Mouse (Mus musculus) erythroid progenitor cell, adult 5-6 weeks (primary cell): ENCODE results near the gene Lgi1. TPM values are rescaled to one million over a fixed set of nuclear protein-coding genes. Genes with fewer than 3 reads are reported as not detected.

ENCODE experiments used
- ATAC-seq: replicated peaks from 2 replicates; pipeline ENCODE4 v1.8.0; 2016; ENCODE audit warnings: moderate number of reproducible peaks, mild to moderate bottlenecking, moderate TSS enrichment, inconsistent platforms; ENCODE audit not compliant: poor library complexity, low FRiP score, severe bottlenecking
- total RNA-seq, 2 experiments: library from RNA; stranded (forward) in 1 of 2; stranded (reverse) in 1 of 2; fragments of 150-400 nt in 1 of 2; fragments of 186-747, 209-891 nt in 1 of 2; gene quantifications; 2 replicates each; pipeline versions ENCODE4 v1.2.3 to v1.2.4; 2015 to 2017; ENCODE audit warnings: low replicate concordance in 2 of 2

The Lgi1 gene
- total RNA-seq, 2 experiments from 2014 or later: not detected

- no peak for ATAC-seq
Measured at GRCm38 (mm10) chr19:38259436-38259835, 4.9 kb upstream of the Lgi1 start.

DNA sequence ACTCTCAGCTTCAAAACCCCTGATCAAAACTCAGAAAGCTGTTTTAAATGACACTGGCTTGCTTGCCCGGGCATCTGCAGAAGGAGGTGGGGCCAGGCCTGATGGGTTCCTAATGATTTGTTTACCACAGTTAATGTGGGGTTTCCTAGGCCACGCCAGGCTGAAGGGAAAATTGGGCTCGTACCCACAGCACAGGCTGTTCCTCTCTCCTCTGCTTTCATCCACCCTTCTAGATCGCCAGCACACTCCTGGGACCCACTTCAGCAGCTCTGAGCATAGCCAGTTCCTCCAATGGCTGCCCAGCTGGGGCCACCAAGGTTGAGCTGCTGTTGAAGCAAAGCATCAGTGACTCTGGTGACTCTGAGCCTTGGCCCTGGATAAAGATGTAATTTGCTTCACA is 4.0 kb upstream of the Lgi1 start:
- ATAC-seq: no peak

DNA sequence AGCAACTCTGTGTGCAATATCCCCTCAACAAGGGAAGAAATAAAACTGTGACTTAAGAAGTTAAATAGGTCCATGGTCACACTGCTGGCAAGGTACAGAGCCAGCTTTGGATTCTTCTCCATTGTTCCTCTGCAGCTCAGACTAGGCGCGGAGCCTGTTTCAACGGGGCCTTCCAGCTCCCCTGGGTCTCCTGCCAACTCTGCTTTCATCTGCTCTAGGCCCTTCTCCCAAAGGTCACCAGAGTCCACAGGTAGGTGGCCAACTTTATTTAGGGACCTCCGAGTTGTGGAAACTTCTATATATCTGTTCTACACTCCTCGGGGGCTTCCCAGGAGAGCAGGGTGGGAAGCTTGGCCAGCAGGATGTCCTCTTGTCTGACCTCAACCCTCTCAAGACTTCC is 3.0 kb upstream of the Lgi1 start:
- ATAC-seq: no peak

DNA sequence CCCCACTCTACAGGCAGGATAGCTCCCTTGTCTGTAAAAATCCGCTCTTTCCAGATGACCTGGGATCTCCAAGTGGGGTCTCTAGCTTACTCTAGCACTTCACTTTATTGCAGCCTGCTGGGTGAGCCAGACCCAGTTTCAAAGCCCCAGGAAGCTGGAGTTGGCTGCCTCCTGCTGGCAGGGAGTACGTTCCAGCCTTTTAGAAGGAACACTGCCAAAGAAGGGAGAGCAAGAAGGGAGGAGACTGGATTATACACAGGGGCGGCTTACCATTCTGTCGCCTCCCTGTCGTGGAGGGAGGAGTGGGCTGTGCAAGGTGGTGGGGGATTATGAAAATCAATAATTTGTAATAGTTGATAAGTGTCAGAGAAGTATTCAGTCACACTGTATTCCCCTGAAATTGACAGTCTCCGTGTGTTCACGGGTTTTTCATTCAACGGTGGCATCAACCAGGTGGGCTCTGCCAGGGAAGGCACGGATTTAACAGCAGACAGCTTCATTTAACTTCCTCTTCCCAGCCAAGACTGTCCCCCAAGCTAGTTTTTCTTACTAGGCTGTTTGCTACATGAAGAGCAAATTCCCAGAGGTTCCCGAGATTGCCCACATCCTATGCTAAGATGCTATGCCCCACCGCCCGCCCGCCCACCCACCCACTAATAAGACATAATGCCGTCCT is 369 bp upstream of the Lgi1 start:
- ATAC-seq: no peak

GRCm38 (mm10) chr19:38265767-38266166 is 1.4 kb downstream of the Lgi1 start:
- ATAC-seq: no peak

- ATAC-seq: no peak
Measured at GRCm38 (mm10) chr19:38267469-38267868, 3.1 kb downstream of the Lgi1 start.

DNA sequence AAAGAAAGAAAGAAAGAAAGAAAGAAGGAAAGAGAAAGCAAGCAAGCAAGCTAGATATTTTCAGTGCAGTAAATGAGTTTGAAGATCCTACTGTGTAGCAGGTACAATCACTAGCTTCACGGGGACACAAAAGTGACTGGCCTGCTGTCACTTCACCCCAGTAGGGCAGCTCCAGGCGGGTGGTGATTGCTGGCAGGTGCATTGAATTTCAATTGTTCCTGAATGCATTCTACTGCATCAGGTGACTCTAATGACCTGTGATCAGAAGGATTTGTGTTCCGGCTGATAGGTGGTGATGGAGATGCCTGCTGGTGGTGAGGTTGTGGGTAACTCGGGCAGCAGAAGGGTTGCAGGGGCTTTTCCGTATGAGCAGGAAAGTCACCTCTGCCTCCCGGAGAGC is 6.7 kb downstream of the Lgi1 start:
- ATAC-seq: no peak

DNA sequence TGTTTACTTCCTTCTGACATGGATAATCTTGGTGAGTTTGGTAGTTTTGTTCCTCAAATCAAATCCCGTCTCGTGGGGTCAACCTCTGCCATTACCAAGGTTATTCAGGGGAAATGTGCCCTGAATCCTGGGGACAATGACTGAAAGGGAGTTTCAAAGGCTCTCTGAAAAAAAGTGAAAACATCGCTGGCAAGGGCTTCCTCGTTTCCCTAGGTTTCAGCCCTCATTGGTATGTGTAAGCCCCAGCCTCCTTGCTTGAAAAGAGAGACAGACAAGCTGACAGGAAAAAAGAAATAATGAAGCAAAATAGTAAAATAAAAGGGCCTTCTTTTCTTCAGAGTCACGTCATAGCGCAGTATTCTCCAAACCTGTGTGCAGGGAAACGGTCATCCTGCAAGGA is 9.5 kb downstream of the Lgi1 start:
- ATAC-seq: no peak

DNA sequence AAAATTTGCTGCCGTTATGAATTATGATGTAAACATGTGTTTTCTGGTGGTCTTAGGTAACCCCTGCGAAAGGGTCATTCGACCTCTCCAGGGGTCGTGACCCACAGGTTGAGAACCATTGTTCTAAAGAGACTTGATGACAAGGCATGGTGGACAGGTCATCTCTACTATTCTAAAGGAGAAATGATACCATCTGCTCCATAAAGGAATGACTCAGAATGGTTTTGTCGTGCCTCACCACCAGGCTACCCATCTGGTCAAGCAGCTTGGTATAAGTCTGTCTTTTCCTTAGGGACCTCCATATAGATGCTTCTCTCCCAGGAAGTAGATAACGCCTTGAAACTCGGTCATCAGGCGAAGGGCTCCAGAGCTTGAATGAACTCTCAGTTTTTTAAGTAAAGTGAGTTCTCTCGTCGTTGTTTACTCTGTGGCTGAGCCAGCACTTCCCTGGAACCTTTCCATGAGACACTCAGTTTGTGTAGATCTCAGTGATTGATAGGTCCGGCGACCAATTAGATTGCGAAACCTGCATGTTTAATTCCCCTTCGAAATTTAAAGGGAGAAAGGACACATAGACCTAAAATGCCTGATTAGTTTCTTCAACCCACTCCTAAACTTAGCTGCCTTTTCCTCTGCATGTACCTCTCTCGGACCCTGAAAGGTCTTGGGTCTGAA is 10.5 kb downstream of the Lgi1 start:
- ATAC-seq: no peak

GRCm38 (mm10) chr19:38276226-38276625 is 11.9 kb downstream of the Lgi1 start:
- no peak for ATAC-seq

DNA sequence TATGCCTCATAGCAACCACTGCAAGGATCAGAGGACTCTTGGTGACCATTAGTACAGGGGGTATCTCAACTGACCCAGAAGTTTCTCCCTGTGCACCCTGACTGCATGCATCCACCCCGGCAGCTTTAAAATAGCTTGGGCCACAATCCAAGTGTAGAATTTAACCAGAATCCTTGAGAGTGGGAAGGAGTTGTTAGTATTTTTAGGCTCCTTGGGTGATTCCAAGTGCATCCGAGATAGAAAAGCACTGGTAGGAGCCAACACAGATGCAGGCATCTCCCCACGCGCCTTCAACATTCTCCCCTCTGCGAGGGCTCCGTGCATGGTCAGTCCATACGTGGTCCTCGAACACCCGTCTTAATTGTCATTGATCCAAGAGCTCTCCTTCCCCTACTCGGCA is 15.9 kb downstream of the Lgi1 start:
- ATAC-seq: no peak

- ATAC-seq: no peak
Measured at GRCm38 (mm10) chr19:38282407-38282806, 18.1 kb downstream of the Lgi1 start.

DNA sequence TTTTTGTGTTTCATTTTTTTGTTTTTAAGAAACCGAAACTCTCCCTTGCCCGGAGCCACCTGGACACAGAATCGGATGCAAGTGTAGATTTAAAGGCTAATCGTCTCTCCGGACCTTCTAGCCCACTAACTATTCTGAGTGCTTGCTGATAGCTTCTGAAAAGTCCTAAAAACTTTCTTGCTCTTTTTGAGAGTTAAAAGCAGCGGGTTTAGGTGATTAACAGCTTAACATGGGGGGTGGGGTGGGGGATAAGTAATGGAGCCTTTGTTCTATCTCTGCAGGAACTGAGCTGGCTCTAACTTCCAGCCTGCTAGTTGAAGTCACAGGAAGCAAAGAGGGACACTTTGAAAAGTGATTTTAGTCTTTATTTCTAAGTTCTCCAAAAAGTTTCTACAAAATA is 24.2 kb downstream of the Lgi1 start:
- ATAC-seq: no peak

GRCm38 (mm10) chr19:38291432-38291831 is 27.1 kb downstream of the Lgi1 start:
- no peak for ATAC-seq

- no peak for ATAC-seq
Measured at GRCm38 (mm10) chr19:38298018-38298626, 33.8 kb downstream of the Lgi1 start.

GRCm38 (mm10) chr19:38308116-38308515 is 43.8 kb downstream of the Lgi1 start:
- no peak for ATAC-seq

GRCm38 (mm10) chr19:38315099-38315498 is 50.8 kb downstream of the Lgi1 start:
- no peak for ATAC-seq

- ATAC-seq: no peak
Measured at GRCm38 (mm10) chr19:38316602-38317313, 52.4 kb downstream of the Lgi1 start.

DNA sequence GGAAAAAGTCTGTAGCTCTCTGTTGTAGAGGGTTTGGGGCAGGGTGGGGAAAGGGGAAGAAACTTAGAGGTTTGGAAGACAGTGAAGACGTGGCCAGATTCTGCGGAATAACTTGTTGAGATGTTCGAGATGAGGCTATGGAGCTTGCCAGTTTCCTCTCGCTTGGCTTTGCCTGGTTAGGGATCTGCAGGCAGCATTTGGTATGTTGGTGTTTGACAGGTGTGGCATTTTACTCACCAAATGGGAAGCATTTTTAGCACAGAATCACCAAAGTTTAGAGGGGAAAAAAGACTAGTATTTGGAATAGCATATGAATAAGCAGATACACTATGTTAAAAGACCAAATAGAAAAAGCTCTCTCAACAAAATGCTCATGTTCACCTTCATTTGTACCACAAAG is 54.0 kb downstream of the Lgi1 start:
- no peak for ATAC-seq

DNA sequence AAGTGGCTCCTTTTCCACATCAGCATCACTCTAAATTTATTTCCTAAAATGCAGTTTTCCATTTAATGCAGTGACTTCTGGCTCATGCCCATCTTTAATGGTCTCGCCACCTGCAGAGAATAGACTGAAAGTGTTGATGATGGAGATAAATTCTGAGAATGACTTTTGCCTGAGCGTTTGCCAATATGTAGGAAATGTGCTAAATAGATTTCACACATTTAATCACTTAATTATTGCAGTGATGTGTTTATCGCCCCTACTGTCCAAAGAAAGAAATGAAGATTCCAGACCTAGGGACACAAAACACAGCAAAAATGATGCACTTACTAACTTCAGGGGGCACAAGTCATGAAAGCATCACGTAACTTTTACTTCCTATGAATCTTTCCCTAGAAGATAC is 54.8 kb downstream of the Lgi1 start:
- no peak for ATAC-seq
